Mouse (Mus musculus) forebrain, embryonic 16.5 days (tissue): ENCODE data around the gene Mlx. TPM values are rescaled to one million over a fixed set of nuclear protein-coding genes. Genes with fewer than 3 reads are reported as not detected.

Experiments used
- ATAC-seq: fragments of 200-750 bp; cut with Nextera tagmentation; 2 replicates; pipeline ENCODE4 v1.8.0; 2017; ENCODE audit warnings: mild to moderate bottlenecking, moderate library complexity
- H3K27ac ChIP-seq: fragments of 300-500 bp; sonication (generic); 2 replicates; pipeline ENCODE4 v1.5.1; 2014; ENCODE audit warnings: low read length, control low read depth
- H3K27me3 ChIP-seq: fragments of 300-500 bp; sonication (generic); replicated peaks from 2 replicates; pipeline ENCODE4 v1.6.1; 2014; ENCODE audit warnings: low read length; ENCODE audit not compliant: control insufficient read depth, insufficient read depth
- H3K36me3 ChIP-seq: fragments of 300-500 bp; sonication (generic); 2 replicates; pipeline ENCODE4 v1.6.1; 2014; ENCODE audit not compliant: control insufficient read depth, insufficient read depth
- H3K4me1 ChIP-seq: fragments of 300-500 bp; sonication (generic); replicated peaks from 2 replicates; pipeline ENCODE4 v1.6.1; 2014; ENCODE audit warnings: low read length; ENCODE audit not compliant: control insufficient read depth, insufficient read depth
- H3K4me2 ChIP-seq: fragments of 300-500 bp; sonication (generic); 2 replicates; pipeline ENCODE4 v1.6.1; 2014; ENCODE audit warnings: mild to moderate bottlenecking, low read length, control low read depth
- H3K4me3 ChIP-seq: fragments of 300-500 bp; sonication (generic); replicated peaks from 2 replicates; pipeline ENCODE4 v1.5.1; 2014; ENCODE audit warnings: mild to moderate bottlenecking, low read length, control low read depth
- H3K9ac ChIP-seq: fragments of 300-500 bp; sonication (generic); replicated peaks from 2 replicates; pipeline ENCODE4 v1.6.1; 2014; ENCODE audit warnings: low read depth, low read length, control low read depth
- H3K9me3 ChIP-seq: fragments of 300-500 bp; sonication (generic); 2 replicates; pipeline ENCODE4 v1.6.1; 2016; ENCODE audit warnings: low read length; ENCODE audit not compliant: control insufficient read depth
- WGBS: fragments of 180-500 bp; shearing (Covaris S2); extraction: QIAGEN DNeasy Blood & Tissue Kit; methylation state at CpG from one replicate; pipeline ENCODE4 v1.1.7; 2014; 5-methylcytosine and 5-hydroxymethylcytosine counted together
- polyA plus RNA-seq: library from polyadenylated mRNA; unstranded; fragments of >200 nt; fragmentation: Nextera tagmentation; extraction: Ambion mirVana; gene quantifications from 2 replicates; pipeline ENCODE4 v1.2.1, GENCODE M21; 2015

The Mlx gene
- polyA plus RNA-seq, 1 experiment from 2014 or later: 94.6 TPM

GRCm38 (mm10) chr11:101085617-101086322, 1.3 kb upstream of the Mlx start:
- peaks cover 14% of the 10 kb centered on the region for H3K36me3 ChIP-seq
- 93% methylated on average over 18 of the region's 18 CpGs for WGBS
- ATAC-seq: no peak
- peaks cover 38% of the 10 kb centered on the region for H3K4me1 ChIP-seq
- H3K9ac ChIP-seq: no peak overlapping the region
- no peak overlapping the region for H3K4me2 ChIP-seq
- H3K4me3 ChIP-seq: no peak overlapping the region
- peaks cover 3% of the 10 kb centered on the region for H3K27me3 ChIP-seq
- H3K27ac ChIP-seq: no peak overlapping the region; the same call in 1 of the 2 replicates
- no peaks in the 10 kb centered on the region for H3K9me3 ChIP-seq

- H3K9ac ChIP-seq: peak overlapping the region; percentile 75; the same call in 1 of the 2 replicates
- no peak for ATAC-seq
- peak overlapping the region; percentile 87 for H3K4me2 ChIP-seq
- no peaks in the 10 kb centered on the region for H3K27me3 ChIP-seq
- H3K4me1 ChIP-seq: peaks cover 38% of the 10 kb centered on the region
- no peaks in the 10 kb centered on the region for H3K9me3 ChIP-seq
- peak overlapping the region; percentile 88 for H3K27ac ChIP-seq
- peaks cover 19% of the 10 kb centered on the region for H3K36me3 ChIP-seq
- WGBS: 79% methylated on average over 6 of the region's 6 CpGs
- peak overlapping the region; percentile 59 for H3K4me3 ChIP-seq
These were observed 778 bp upstream of the Mlx start for GRCm38 (mm10) chr11:101086323-101086674.

GRCm38 (mm10) chr11:101087682-101088055, 592 bp downstream of the Mlx start:
- Histone ChIP-seq H3K4me1 (peaks cover 33% of the 10 kb centered on the region), H3K9me3 (no peaks in the 10 kb centered on the region), H3K4me3 (peak overlapping the region; percentile 59), H3K4me2 (peak overlapping the region; percentile 87), H3K9ac (peak overlapping the region; percentile 75), H3K27me3 (no peaks in the 10 kb centered on the region), H3K36me3 (peaks cover 31% of the 10 kb centered on the region), H3K27ac (peak overlapping the region; percentile 88; the same call in 1 of the 2 replicates)
- 12% methylated on average over 8 of the region's 8 CpGs for WGBS
- ATAC-seq: no peak

- Histone ChIP-seq H3K9me3 (no peaks in the 10 kb centered on the region), H3K9ac (no peak overlapping the region), H3K4me1 (peaks cover 32% of the 10 kb centered on the region), H3K4me3 (no peak overlapping the region), H3K27me3 (no peaks in the 10 kb centered on the region), H3K4me2 (no peak overlapping the region), H3K27ac (no peak overlapping the region), H3K36me3 (peaks cover 35% of the 10 kb centered on the region)
- WGBS: 85% methylated on average over 1 of the region's 1 CpGs
- ATAC-seq: no peak
These were observed 2.9 kb downstream of the Mlx start for GRCm38 (mm10) chr11:101089931-101090330.

- Histone ChIP-seq H3K9me3 (no peaks in the 10 kb centered on the region), H3K4me2 (peak overlapping the region; percentile 82), H3K36me3 (peaks cover 56% of the 10 kb centered on the region), H3K27me3 (no peaks in the 10 kb centered on the region), H3K4me3 (peak overlapping the region; percentile 71), H3K27ac (peak overlapping the region; percentile 56; the same call in 1 of the 2 replicates), H3K9ac (peak overlapping the region; percentile 73), H3K4me1 (peaks cover 11% of the 10 kb centered on the region)
- peak; percentile 57; the same call in 1 of the 2 replicates for ATAC-seq
- WGBS: 0% methylated on average over 18 of the region's 18 CpGs
These were observed 7.8 kb downstream of the Mlx start for GRCm38 (mm10) chr11:101094930-101095313.

- Histone ChIP-seq H3K27ac (peak within 1 kb of the TSS; percentile 83), H3K36me3 (peaks cover 54% of the 10 kb centered on the region), H3K4me1 (peaks cover 11% of the 10 kb centered on the region), H3K9ac (peak within 1 kb of the TSS; percentile 73), H3K4me3 (peak within 1 kb of the TSS; percentile 71), H3K4me2 (peak within 1 kb of the TSS; percentile 82), H3K27me3 (no peaks in the 10 kb centered on the region), H3K9me3 (no peaks in the 10 kb centered on the region)
- under 1% methylated on average over 42 of the region's 43 CpGs for WGBS
- ATAC-seq: peak; percentile 98
These were observed 8.4 kb downstream of the Mlx start, which contains the start of gene Psmc3ip for GRCm38 (mm10) chr11:101095314-101096024. Psmc3ip (minus strand) TSS chr11:101095436.

- no peaks in the 10 kb centered on the region for H3K9me3 ChIP-seq
- no peak for ATAC-seq
- peaks cover 34% of the 10 kb centered on the region for H3K36me3 ChIP-seq
- no peak overlapping the region for H3K4me3 ChIP-seq
- H3K27ac ChIP-seq: no peak overlapping the region
- no peaks in the 10 kb centered on the region for H3K27me3 ChIP-seq
- 89% methylated on average over 8 of the region's 8 CpGs for WGBS
- H3K4me2 ChIP-seq: no peak overlapping the region
- peaks cover 11% of the 10 kb centered on the region for H3K4me1 ChIP-seq
- no peak overlapping the region for H3K9ac ChIP-seq
These were observed 11.2 kb downstream of the Mlx start for GRCm38 (mm10) chr11:101098231-101098630.

- Histone ChIP-seq H3K9ac (no peak overlapping the region), H3K27ac (no peak overlapping the region), H3K4me2 (no peak overlapping the region), H3K36me3 (peaks cover 30% of the 10 kb centered on the region), H3K9me3 (no peaks in the 10 kb centered on the region), H3K4me3 (no peak overlapping the region), H3K4me1 (no peaks in the 10 kb centered on the region), H3K27me3 (no peaks in the 10 kb centered on the region)
- ATAC-seq: no peak
- WGBS: 92% methylated on average over 5 of the region's 5 CpGs
These were observed 15.9 kb downstream of the Mlx start for GRCm38 (mm10) chr11:101103011-101103410.

- no peaks in the 10 kb centered on the region for H3K36me3 ChIP-seq
- no peak overlapping the region for H3K4me2 ChIP-seq
- ATAC-seq: no peak
- no peaks in the 10 kb centered on the region for H3K4me1 ChIP-seq
- H3K9ac ChIP-seq: no peak overlapping the region
- no peaks in the 10 kb centered on the region for H3K9me3 ChIP-seq
- H3K27me3 ChIP-seq: no peaks in the 10 kb centered on the region
- WGBS: 59% methylated on average over 4 of the region's 4 CpGs
- no peak overlapping the region for H3K27ac ChIP-seq
- no peak overlapping the region for H3K4me3 ChIP-seq
These were observed 22.3 kb downstream of the Mlx start for GRCm38 (mm10) chr11:101109351-101109750.
